Mouse (Mus musculus): ENCODE results near the gene Col5a3.

Gene Col5a3

DNA sequence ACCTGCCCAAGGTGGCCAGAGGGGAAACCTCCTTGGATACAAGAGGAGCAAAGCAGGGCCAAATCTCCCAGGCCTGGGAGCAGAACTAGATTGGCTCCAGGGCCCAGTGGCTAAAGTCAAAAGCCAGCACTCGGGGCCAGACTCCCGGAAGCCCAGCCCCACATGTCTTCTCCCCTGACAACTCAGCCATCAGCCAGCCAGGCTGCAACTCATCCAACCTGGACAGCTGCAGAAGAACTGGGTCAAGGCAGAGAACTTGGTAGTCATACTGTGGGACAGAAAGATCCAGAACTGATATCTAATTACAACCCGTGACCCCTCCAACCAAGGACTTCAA is 9.7 kb downstream of the Col5a3 start:
- DNase-seq (ENCODE audit: low read depth) = no peak

- DNase-seq (ENCODE audit: low read depth) = peak; percentile 79
Observed at GRCm38 (mm10) chr9:20804266-20805158, 10.4 kb downstream of the Col5a3 start.

DNA sequence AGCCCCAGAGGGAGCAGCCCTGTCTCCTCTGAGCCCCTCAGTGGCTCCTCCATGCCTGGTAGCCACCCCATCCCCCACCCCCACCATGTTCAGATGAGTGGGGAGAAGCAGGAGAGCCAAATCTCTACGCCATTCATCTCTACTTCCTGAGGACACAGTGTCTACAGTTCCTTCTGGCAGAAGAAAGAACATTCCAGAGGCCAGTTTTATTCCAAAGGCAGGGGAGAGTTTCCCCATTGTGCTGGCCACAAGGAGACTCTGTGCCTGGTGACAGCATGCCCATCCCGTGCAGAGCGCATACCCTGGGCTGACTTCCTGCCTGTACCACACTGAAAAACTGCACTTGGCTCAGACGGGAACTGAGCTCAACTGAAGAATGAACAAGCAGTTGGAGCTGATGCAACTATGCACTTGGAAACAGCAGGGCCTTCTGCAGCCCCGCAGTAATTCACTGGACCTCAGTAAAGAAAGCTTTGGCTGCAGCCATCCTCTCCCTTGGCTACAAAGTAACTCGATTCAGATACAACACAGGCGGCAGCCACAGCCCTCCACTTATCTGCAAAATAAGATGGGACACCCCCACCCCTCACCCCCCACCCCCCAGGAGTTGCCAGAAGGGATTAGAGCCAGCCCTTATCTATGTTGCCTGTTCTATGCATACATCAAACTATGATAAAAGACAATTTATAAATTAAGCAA is 20.6 kb downstream of the Col5a3 start:
- DNase-seq (ENCODE audit: low read depth) = peak; percentile 79

DNA sequence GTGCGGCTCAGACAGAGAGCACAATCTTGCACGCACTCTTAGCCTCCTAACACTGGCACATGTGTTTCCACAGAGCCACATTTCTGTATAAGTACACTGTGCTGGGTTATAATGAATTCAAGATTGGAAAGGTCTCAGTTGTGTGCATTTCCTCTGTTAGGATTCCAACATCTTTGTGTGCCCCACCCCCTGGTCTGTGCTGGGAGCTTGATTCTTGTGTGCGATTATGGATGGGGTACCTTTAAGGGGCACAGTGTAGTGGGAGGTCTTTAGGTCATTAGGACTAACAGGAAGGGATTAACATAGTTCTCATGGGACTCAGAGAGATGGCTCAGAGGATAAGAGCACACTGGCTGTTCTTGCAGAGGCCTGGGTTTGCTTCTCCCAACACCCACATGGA is 24.5 kb downstream of the Col5a3 start:
- no peak for DNase-seq (ENCODE audit: low read depth)

DNA sequence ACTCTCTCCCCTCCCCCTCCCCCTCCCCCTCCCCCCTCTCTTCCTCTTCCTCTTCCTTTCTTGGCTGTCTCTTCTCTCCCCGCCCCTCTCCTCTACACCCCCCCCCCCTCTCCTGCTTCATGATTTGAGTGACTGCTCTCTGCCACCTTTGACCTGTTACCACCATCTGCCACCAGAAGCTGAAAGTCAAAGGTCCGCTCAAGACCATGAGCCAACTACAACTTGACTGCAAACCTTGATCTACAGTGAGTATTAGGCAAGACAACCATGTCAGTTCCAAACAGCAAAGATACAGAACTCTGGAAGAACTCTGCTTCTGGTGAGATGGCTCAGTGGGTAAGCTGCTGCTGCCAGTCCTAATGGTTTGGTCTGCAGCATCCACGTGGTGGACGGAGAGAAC is 25.2 kb downstream of the Col5a3 start:
- no peak for DNase-seq (ENCODE audit: low read depth)

DNA sequence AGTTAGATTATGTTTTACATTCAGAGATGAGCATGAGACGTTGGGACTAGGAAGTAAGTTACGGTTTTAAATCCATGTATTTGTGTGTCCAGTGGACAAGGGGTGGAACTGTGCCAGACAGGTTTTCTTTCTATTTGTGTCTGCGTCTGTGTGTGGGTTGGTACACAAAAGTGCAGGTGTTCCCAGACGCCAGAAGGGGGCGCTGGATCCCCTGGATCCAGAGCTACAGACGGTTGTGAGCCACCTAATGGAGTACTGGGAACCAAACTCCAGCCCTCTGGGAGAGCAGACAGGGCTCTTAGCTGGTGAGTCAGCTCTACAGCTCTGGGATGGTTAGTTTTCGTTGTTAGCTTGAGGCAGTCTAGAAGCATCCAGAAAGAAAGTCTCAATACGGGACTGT is 26.9 kb downstream of the Col5a3 start:
- no peak for DNase-seq (ENCODE audit: low read depth)

DNA sequence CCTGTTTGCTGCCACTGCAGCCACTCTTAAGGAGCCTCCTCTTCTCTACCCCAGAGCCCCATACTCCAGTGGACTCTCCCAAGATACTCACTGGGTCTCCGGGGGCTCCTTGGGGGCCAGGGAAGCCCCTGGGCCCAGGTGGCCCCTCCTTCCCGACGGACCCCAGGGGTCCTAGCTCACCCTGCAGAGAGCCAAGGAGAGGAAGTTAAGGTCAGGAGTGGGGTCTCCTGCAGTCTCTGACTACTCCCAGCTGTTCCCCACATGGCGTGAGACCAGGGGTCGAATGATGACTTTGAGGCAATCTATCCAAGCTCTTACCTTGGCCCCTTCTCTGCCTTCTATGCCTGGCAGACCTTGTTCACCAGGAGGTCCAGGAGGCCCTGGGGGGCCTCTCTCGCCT is 29.8 kb downstream of the Col5a3 start:
- no peak for DNase-seq (ENCODE audit: low read depth)

DNA sequence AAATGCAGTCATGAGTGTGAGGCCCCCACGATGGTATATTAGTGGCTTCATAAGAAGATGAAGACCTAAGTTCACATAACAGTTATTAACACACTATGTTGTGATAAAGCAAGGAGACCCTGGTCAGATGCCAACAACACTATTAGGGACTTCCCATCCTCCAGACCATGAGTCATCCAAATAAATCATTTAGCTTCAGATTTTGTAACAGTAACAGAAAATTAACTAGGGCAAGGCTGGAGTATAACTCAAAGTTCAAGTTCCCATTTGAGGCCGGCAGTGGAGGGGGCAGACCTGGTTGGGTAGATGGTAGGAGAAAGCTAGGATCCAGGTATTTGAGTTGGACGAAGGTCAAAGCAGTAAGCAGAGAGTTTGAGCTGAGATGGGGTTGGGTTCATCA is 33.6 kb downstream of the Col5a3 start:
- no peak for DNase-seq (ENCODE audit: low read depth)

DNA sequence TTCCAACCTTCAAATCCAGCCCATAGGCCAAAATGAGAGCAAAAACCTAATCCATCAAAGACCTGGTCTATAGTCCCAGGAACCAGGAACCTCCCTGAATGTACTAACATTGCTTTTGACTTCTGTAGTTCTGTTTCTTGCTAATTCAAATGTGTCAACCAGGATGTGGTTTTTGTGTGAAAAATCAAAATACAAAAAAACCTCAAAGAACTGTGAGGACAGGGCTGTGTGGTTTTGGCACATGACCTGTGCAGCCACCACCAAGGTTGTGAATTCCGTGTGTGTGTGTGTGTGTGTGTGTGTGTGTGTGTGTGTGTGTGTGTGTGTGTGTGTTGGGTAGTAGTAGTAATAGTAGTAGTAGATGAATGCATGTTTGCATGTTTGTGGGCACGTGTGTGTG is 49.6 kb downstream of the Col5a3 start:
- peak; percentile 87 for DNase-seq (ENCODE audit: low read depth)

DNA sequence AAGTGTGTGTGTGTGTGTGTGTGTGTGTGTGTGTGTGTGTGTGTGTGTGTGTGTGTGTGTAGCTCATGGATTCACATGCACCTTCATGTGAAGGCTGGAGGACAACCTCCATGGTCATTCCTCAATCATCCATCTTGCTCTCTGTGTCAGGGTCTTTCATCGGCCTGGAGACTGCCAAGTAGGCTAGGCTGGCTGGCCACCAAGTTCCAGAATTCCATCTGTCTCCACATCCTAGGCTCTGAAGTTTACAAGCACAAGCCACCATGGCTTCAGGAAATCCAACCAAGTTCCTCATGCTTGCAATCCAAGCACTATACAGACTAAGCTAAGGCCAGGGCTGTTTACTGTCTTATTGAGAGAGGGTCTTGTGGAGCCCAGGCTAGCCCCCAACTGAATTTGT is 51.8 kb downstream of the Col5a3 start:
- DNase-seq (ENCODE audit: low read depth) = no peak

GRCm38 (mm10) chr9:20762197-20762961 is 52.5 kb downstream of the Col5a3 start:
- no peak for DNase-seq (ENCODE audit: low read depth)

GRCm38 (mm10) chr9:20761388-20761787 is 53.5 kb downstream of the Col5a3 start:
- DNase-seq (ENCODE audit: low read depth) = no peak

- peak; percentile 41 for DNase-seq (ENCODE audit: low read depth)
Observed at GRCm38 (mm10) chr9:20760813-20761212, 54.1 kb downstream of the Col5a3 start.

DNA sequence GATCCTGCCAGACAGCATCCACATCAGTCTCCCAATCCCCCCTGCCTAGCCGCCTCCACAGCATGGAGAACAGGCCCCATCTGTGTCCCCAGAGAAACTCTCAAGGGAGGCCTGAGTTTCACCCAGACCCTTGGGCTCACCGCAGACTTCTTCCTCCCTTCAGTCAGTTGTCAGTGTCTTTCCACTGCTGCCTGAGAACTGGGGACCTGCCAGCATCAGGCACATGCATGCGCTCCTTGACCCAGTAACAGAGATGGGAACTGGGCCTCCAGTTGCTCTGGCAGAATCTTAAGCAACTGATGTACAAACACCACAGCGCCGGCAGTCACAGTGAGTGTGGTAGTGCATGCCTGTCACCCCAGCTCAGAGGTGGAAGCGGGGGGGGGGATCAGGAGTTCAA is 56.0 kb downstream of the Col5a3 start:
- DNase-seq (ENCODE audit: low read depth) = no peak

- no peak for DNase-seq (ENCODE audit: low read depth)
Observed at GRCm38 (mm10) chr9:20758243-20758642, 56.6 kb downstream of the Col5a3 start.

GRCm38 (mm10) chr9:20757087-20757955 is 57.5 kb downstream of the Col5a3 start:
- peak; percentile 79 for DNase-seq (ENCODE audit: low read depth)

DNA sequence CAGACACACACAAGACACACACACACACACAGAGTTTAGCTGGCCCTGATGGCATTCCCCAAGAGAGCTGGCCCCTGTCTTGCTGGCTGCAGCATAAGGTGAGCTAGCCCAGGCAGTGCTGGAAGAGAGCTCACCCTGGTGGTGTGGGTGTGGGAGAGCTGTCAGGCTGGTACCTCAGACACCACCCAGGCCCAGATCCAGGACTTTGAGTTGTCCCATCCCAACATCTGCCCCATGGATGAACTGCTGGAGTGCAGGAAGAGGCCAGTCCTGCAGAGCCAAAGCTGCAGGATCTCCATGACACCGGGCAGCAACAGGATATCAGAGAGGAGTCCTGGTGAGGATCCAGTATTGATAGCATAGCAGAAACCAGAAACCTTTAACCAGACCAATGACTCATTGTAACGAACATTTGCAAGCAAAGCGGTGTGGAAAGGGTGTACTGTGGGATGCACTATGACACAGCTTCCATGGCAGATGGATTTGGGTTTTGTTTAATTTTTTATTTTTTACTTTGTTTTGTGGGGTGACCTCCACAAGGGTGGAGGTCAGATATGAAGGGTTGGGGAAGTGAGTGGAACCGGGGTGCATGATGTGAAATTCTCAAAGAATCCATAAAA is 58.7 kb downstream of the Col5a3 start:
- peak; percentile 60 for DNase-seq (ENCODE audit: low read depth)

GRCm38 (mm10) chr9:20754335-20754734 is 60.5 kb downstream of the Col5a3 start:
- DNase-seq (ENCODE audit: low read depth) = no peak

DNA sequence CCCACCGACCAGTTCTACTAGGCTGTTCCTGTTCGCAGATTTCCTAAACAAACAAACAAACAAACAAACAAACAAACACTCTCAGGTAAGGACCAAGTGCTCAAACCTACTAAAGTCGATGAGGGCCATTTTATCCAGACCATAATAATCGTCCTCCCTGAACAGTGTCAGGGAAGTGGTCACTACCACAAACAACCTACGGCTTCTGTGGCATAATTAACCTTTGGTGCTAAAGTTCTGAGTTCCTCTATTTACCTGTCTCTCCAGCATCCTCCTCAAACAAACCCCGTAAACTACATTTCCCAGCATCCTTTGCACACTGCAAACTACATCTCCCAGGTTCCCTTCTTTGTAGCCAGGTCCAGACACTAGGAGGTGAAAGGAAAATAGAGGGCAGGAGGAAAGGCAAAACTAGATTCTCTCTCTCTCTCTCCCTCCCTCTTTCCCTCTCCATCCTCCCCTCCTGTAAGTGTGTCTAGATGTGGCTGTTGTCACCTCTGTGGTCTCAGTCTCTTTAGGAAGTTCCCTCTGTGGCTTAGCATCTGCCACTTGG is 63.3 kb downstream of the Col5a3 start:
- peak; percentile 41 for DNase-seq (ENCODE audit: low read depth)

DNA sequence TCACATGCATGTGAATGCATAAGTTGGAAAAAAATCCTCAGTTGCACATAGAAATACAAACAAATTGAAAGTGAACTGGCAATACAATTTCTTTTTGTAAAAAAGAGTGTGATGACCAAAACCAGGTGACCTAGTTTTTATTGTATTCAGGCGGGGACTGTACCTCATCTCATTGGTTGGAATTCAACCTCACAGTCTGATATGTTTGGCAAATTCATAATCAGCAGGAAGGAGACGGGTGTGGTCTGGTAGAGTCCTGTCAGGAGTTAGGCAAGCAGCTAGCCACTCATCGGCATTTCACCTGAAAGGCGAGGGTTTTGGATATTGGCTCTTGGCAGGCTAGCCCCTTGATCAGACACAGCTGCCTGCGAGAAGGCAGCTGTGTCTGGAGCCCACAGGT is 65.7 kb downstream of the Col5a3 start:
- no peak for DNase-seq (ENCODE audit: low read depth)

DNA sequence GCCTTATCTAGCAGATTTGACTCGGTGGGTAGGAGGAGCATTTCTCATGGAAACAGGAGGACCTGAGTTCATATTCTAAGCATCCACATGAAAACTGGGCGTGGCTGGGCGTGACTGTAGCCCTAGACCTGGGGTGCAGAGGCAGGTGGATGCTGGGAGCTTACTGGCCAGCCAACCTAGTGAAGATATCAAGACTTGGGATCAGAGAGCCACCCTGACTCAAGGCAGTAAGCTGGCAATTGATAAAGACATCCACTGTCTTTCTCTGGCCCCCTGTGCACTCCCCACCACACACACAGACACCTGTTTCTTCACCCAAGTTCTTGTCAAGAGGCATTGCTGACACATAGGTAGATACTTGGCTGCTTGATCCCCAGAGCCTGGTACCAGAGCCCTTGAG is 66.3 kb downstream of the Col5a3 start:
- DNase-seq (ENCODE audit: low read depth) = no peak

Data from 416B (cell line).